Mouse (Mus musculus) frontal cortex, postnatal 36 days (tissue): ENCODE results near the gene Ermard.
"Not testable (repeated sequence)": the region's sequence is repeated elsewhere in the genome, so short reads cannot be mapped to it uniquely, and the experiment has no call there.

Experiments
- DNase-seq, 2 experiments: peaks; one replicate each; pipeline ENCODE4 v3.0.0; 2022; ENCODE audit warnings: low spot score in 2 of 2

Ermard gene

DNA sequence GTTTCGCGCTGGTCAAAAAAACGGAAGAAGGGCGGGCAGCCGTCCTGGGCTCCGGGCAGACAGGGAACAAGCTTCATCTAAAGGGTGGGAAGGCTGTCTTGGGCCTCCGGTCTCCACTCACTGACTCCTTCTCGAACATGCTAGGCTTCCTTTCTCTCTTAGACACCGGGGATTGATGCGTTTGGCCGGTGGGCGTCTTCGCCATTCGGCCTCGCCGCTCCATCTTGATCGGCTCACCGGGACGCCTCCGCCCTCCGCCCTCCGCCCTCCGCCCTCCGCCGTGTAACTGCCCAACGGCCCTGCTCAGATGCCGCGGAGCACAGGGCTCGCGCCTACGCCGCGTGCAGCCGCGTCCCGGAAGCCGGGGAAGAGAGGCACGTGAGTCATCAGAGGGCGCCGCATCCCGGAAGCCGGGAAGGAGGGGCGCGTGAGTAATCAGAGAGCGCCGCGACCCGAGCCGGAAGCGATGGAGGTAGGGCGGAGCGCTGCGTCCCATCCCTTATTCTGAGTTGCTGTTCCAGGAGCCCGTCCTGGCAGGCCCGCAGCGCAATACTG, at the start of gene Ermard, which contains the start of the genes Tcte3 and Gm3448:
Gene Ermard, plus strand, starts transcription at position 34 of the 555 bp plus-strand sequence.
Gene Tcte3, minus strand, starts transcription at position 314 of the 555 bp plus-strand sequence.
Gene Gm3448, minus strand, starts transcription at position 363 of the 555 bp plus-strand sequence.
- peak; percentile 17 to 23 for DNase-seq

DNA sequence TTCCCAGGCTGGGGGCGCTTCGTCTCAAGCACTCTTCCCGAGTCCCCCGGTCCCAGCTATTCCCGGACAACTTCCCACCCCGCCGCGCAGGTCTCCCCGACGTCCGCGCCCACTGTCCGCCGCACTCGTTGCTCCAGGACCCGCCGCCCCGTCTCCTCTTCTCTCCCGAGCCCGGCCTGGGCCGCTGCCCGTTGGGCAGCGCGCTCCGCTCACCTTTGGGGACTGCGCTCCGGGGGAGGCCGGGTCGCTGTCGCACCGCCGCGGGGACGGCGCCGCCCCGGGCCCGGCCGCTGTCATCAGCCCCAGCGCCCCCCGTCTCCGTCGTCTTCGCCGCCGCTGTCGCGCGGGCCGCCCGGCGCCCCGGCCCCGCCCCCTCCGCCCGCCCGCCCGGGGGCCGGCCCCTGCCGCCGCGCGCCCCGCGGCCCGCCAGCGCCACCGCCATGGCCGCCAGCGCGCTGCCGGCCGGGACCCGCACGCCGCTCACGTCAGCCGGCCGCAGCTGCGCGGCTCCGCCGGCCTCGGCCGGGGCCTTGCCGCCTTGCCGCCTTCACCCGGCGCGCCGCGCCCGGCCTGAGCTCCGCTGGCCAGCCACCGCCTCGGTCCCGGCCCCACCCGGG, 48.4 kb upstream of the Ermard start:
- not testable (repeated sequence) for DNase-seq

- not testable (repeated sequence) for DNase-seq
These were observed 47.7 kb upstream of the Ermard start for GRCm38 (mm10) chr17:14993139-14993832.

DNA sequence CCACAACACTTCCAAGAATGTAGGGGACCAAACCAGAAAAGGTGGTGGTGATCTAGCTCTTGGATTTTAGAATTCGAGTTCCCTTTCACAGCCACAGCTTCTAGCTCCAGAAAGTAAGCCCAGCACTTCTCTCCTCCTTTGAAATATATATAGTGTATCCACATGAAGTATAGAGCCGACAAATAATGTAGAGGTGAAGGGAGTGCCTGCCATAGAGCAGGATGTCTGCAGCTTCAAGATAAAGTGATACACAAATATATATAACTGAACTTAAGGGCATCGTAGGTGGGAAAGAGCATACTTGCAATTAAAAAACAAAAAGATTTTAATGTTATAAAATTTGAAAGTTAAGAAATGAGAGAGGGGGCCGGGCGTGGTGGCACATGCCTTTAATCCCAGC, 46.9 kb upstream of the Ermard start:
- not testable (repeated sequence) for DNase-seq

- not testable (repeated sequence) for DNase-seq
These were observed 41.0 kb upstream of the Ermard start for GRCm38 (mm10) chr17:15000047-15000446.

DNA sequence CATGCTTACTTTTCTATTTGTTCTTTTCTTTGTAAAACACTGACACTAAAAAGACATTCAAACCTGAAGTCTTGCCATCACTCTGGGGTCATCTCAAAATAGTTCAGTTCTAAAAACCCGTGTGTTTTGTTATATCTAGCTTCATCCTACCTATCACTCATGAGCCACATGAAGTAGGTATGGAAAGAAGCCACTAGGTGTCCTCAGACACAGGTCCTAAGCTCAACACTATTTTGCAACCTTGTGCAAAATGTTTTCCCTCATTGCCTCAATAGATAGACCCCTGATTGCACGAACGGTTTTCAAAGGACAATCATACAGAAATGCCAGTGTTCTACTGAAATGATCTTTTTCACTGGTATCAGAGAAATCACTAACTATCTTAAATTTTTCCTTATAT, 31.9 kb upstream of the Ermard start:
- DNase-seq: not testable (repeated sequence)

GRCm38 (mm10) chr17:15009706-15010413, 31.1 kb upstream of the Ermard start, which contains the start of gene Gm3435:
TSS of gene Gm3435 (plus strand) at chr17:15010176.
- DNase-seq: not testable (repeated sequence)

- DNase-seq: peak in 1 of 2 experiments; percentile 29
These were observed 19.3 kb upstream of the Ermard start for GRCm38 (mm10) chr17:15021503-15022220.

DNA sequence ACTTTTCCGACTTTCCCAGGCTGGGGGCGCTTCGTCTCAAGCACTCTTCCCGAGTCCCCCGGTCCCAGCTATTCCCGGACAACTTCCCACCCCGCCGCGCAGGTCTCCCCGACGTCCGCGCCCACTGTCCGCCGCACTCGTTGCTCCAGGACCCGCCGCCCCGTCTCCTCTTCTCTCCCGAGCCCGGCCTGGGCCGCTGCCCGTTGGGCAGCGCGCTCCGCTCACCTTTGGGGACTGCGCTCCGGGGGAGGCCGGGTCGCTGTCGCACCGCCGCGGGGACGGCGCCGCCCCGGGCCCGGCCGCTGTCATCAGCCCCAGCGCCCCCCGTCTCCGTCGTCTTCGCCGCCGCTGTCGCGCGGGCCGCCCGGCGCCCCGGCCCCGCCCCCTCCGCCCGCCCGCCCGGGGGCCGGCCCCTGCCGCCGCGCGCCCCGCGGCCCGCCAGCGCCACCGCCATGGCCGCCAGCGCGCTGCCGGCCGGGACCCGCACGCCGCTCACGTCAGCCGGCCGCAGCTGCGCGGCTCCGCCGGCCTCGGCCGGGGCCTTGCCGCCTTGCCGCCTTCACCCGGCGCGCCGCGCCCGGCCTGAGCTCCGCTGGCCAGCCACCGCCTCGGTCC, 17.0 kb upstream of the Ermard start:
- DNase-seq: not testable (repeated sequence)

DNA sequence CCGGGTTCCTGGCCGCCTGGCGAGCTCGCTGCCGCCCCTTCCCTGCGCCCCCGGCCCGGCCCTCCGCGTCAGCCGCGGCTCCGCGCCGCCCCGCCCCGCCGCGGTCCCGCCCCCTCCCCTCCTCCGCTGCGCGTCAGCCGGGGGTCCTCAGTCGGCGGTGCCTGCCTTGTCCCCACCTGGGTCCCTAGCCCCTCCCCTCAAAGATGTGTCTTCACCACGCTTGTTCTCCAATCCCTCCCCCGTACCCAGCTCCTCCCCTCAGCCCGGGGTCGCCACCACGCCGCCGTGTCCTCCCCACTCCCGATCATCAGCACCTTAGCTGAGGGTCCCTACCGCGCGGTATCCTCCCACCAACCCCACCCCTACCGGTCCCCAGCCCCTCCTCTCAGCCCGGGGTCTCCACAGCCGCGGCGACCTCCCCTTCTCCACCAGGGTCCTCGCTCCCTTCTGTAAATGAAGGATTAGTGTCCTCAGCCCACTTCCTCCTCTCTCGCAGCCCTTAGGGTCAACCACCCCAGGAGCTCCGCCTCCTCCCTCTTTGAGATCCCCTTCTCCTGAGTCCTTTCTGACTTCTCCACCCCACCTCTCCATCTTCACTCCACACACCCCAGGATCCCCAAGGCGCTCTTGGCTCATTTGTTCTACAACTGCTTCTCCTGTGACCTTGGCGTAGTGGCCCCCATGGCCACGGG, 16.4 kb upstream of the Ermard start:
- not testable (repeated sequence) for DNase-seq

- not testable (repeated sequence) for DNase-seq
These were observed 15.5 kb upstream of the Ermard start for GRCm38 (mm10) chr17:15025513-15025912.

DNA sequence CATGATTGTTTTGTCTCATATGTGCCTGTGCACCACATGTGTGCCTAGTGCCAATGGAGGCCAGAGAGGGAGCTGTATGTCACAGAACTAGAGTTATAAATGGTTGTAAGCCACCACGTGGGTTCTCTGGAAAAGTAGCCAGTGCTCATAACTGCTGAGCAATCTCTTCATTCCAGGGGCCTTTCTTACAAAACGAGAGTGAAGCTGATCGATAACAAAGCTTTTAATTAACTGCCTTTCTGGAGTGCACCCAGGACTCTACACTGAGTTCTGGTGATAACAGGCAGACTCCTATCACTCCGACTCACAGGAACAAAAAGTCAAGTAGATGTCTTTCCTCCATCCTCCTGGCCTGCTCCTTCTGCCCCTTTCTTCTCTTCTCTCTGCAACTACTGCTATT, 9.6 kb upstream of the Ermard start:
- not testable (repeated sequence) for DNase-seq

DNA sequence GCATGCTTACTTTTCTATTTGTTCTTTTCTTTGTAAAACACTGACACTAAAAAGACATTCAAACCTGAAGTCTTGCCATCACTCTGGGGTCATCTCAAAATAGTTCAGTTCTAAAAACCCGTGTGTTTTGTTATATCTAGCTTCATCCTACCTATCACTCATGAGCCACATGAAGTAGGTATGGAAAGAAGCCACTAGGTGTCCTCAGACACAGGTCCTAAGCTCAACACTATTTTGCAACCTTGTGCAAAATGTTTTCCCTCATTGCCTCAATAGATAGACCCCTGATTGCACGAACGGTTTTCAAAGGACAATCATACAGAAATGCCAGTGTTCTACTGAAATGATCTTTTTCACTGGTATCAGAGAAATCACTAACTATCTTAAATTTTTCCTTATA, 553 bp upstream of the Ermard start:
- not testable (repeated sequence) for DNase-seq

DNA sequence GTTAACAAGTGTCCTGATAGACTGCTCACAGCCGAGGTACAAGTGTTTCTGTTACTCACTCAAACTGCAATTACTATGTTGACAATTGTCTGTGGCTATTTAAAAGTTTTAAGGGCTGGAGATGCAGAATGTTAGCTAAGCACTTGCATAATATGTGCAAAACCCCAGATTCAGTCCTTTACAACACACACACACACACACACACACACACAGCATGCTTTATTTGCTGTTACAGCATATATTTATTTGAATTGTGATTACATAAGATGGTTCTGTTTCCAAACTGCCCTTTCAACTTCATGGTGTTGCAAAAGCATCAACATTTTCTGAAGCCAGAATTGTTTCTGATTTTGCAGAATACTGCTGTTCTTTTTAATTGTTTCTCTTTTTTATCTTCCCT, 9.3 kb downstream of the Ermard start:
- DNase-seq: not testable (repeated sequence)

GRCm38 (mm10) chr17:15052766-15053165, 11.8 kb downstream of the Ermard start:
- DNase-seq: not testable (repeated sequence)

DNA sequence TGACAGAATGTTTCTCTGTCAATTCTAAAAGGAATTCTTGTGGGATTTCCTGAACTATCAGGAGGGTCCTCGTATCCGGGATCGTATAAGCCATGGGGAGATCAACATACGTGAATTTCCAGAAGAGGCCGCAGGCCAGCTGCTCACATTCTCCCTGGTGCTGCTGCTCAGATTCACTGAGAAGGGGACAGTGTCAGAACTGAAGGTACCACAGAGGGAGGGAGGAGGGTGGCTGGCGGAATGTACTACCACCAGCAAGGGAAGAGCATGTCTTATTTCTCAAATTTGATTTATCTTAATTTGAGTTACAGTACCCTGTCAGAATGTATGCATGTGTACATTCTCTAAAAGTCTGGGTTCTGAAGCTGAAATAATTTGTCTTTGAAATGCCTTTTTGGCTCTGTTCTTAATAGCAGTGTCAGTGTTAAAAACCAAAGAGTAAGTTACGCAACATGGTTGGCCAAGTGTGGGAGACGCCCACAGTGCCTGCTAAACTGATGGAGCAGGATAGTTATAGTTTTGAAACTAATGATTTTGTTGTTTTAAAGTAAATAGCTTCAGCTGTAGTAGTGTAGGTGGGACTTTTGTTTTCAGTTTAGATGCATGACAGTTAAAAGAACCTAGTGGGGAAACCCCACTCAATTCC, 12.3 kb downstream of the Ermard start:
- not testable (repeated sequence) for DNase-seq

GRCm38 (mm10) chr17:15053829-15054200, 12.8 kb downstream of the Ermard start:
- DNase-seq: not testable (repeated sequence)

DNA sequence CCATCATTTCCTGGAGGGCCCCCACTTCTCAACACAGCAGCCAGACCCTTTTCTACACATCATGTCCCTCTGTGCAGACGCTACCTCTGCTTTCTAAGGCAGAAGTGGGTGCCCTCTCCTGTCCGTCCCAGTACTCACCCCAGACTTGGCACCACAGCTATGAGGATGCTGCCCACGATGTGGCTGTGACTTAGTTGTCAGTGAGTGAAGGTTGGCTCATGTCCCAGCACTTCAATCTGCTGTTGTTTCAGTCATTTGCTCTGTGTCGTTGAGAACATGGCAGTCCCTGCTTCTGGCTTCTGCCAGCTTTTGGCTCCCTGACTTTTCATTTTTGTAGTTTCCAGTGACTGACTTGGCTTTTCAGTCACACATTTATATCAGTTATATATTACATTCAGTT, 14.9 kb downstream of the Ermard start:
- DNase-seq: peak; percentile 21 to 56

GRCm38 (mm10) chr17:15058161-15058591, 17.2 kb downstream of the Ermard start:
- DNase-seq: no peak

GRCm38 (mm10) chr17:15059646-15060045, 18.6 kb downstream of the Ermard start:
- no peak for DNase-seq
